Mouse (Mus musculus): Measurements from ENCODE around the gene Tmc5.

Tmc5 gene

DNA sequence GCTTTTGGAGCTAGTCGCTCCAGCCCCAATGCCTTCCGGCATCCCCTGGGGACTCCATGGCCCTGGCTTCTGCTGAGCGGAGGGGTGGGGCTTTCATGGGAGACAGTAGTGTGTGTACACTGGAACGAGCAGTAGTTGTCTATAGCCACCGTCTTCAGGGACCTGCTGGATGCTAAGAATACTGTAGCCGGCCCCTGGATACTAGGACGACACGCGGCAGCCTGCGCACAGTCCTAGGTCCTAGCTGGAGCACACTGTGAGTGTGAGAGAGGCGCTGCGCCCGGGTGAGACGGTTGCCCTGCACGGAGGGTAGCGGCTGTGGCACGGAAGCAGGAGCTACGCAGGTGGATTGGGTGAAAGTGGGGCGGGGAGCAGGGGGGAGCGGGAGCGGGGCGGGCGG lies at the start of gene Tmc5:
Gene Tmc5 (plus strand): TSS at position 97 of the 400 bp plus-strand sequence.
- POLR2A ChIA-PET = interaction anchor here in 3 of 4 experiments (0.5 to 9.2 kb wide), 20 partner anchors 13 to 418 kb away, joined by 3 to 70 read pairs (median 3); no protein-coding TSS in a partner anchor
- CTCF ChIA-PET = interaction anchor here in 3 of 4 experiments (0.6 to 2.3 kb wide), 10 partner anchors 31 to 1959 kb away, joined by 3 to 7 read pairs (median 4); no protein-coding TSS in a partner anchor

DNA sequence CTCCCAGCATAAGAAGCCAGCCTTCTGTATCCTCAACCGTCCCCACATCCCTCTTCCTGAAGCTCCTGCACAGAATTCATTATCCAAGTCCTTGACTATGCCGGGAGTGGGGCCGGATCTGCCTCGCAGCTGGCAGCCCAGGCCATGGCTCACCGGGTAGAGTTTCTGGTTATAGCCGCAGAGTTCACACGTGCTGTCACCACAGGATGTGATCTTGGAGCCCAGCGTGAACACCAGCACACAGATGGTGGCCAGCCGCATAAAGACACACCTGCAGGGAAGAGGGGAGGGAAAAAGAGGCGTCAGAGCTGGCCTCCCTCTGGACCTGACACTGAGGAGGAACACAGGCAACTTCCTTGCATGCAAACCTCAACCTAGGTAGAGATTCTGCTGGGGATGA lies 49.6 kb upstream of the Tmc5 start:
- ChIA-PET CTCF (interaction anchor here in 1 of 4 experiments (0.7 kb wide), 1 partner anchor 63 kb away, joined by 11 read pairs; no protein-coding TSS in a partner anchor), POLR2A (interaction anchor here in 3 of 4 experiments (0.6 to 1.6 kb wide), 4 partner anchors 14 to 98 kb away, joined by 3 to 5 read pairs (median 3); partner anchors contain the start of gene Coq7 (in 1 of the 3))

DNA sequence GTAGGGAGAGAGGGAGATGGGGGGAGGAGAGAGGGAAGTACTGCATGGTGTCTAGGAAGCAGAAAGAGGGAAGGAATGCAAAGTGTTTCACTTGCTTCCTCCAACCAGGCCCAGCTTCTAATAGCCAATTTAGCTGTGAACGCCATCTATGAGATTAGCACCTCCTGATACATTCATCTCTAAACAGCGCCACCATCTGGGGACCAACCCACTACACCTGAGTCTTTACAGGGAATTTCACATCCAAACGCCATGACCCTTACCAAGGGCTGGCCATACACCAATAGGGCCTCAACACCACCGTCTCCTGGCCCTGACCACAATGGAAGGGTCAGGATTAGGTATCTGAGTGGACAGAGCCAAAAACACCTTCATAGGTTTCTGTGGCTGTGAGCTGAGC lies 43.2 kb upstream of the Tmc5 start:
- ChIA-PET CTCF (interaction anchor here in 3 of 4 experiments (0.5 to 0.7 kb wide), 5 partner anchors 13 to 159 kb away, joined by 3 to 6 read pairs (median 3); partner anchors contain the start of gene Ccp110 (in 1 of the 3)), POLR2A (interaction anchor here in 1 of 4 experiments (1.2 kb wide), 1 partner anchor 20 kb away, joined by 10 read pairs; the partner anchor contains the start of gene Coq7)

DNA sequence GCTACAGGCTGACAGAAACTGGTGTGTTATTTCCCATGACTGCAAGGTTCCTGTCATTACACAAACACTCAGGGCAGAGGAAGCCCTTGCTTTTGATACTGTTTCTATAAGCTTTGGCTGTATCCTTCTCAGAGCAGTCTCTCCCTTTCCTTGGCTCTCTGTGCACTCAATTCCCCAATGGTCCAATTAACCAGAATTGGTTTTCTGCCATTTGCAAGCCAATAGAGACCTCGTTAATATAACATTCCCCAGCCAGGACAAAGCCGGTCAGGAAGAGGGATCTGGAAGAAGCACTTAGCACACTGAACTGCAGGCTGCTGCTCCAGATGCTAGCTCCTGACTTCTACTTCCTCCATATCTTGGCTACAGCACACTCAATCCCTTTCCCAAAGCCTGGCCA lies 42.8 kb upstream of the Tmc5 start:
- ChIA-PET CTCF (no interaction called here), POLR2A (interaction anchor here in 1 of 4 experiments (1.5 kb wide), 1 partner anchor 16 kb away, joined by 4 read pairs; no protein-coding TSS in a partner anchor)

DNA sequence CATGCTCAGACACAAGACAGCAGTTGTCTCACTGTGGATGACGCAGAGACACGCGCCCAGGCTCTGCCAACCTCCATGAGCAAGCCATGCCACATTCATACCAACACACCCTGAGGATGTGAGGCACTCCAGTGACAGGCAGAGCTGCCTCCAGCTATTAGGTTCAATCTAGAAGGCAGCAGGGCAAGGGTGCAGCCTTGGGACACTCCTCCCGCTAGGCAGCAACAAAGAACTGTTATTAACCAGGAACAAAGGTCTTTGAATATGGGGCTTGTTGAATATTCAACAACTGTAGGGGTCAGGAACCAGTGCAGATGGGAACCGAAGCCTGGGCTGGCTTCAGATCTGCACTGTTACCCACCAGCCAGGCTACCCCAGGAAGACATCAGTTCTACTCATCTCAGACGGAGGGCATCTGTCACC lies 28.0 kb upstream of the Tmc5 start:
- POLR2A ChIA-PET = interaction anchor here in 2 of 4 experiments (0.5 to 3.8 kb wide), 12 partner anchors 10 to 318 kb away, joined by 3 to 25 read pairs (median 4); no protein-coding TSS in a partner anchor
- CTCF ChIA-PET = interaction anchor here in 2 of 4 experiments (1.0 kb wide), 2 partner anchors 11 to 132 kb away, joined by 3 read pairs; no protein-coding TSS in a partner anchor

DNA sequence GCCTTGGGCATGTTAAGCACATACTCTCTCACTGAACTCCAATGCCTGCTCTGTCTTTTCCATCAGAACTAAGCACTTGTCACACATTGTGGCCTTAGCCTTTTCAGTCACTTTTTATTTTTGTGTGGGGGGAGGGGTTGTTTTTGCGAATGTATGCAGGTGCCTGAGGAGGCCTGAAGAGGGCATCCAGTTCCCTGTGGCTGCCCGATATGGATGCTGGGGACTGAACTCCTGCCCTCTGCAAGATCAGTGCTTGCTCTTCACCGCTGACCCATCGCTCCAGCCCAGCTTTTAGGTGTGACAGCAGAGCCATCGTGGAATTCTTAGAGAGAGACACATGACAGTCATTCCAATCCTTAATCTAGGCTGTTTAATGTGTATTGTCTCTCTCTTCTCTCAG lies 25.7 kb upstream of the Tmc5 start:
- ChIA-PET POLR2A (no interaction called here), CTCF (no interaction called here)

DNA sequence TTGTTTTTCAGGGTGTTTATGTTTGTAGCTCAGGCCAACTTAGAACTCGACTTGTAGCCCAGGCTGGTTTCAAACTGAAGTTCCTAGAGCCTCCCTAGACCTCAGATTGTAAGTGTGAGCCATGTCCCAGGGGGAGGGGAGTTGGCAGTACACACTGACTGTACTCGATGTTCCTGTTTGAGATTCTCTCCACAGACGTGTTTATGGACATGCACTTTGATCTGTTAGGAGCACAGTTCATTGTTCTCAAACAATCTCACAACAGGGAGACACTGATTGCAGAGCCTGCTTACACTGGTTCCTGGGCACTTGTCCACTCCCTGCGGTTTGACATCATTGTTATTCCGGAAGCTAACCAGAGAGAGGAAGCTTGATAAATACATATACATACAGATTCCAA lies 25.1 kb upstream of the Tmc5 start:
- ChIA-PET POLR2A (no interaction called here), CTCF (no interaction called here)

DNA sequence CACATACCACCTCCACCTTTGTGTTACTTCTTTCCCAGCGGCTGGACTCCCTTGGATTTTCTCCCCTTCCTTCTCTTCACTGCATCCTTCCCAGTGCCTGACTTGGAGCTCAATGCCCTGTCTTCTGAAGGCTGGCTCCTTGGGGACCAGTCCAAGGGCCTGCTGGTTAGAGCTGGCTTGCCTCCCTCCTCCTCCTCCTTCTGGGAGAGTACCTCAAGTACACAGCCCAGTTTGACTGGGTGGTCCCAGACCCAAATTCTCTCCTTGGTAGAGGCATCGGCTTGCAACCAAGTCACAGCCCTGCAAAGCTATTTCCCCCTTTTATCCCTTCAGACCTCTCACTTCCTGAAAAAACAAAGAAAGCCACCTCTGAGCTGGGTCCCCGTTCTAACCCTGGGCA lies 18.8 kb upstream of the Tmc5 start:
- CTCF ChIA-PET = interaction anchor here in 3 of 4 experiments (0.6 to 2.2 kb wide), 5 partner anchors 15 to 237 kb away, joined by 3 to 7 read pairs (median 3); no protein-coding TSS in a partner anchor
- POLR2A ChIA-PET = interaction anchor here (0.6 to 9.3 kb wide), 14 partner anchors 8 to 378 kb away, joined by 3 to 121 read pairs (median 4); partner anchors contain the start of genes Coq7 (in 1 of the 4), Tmc5 (in 1 of the 4) and Vps35l (in 1 of the 4)

DNA sequence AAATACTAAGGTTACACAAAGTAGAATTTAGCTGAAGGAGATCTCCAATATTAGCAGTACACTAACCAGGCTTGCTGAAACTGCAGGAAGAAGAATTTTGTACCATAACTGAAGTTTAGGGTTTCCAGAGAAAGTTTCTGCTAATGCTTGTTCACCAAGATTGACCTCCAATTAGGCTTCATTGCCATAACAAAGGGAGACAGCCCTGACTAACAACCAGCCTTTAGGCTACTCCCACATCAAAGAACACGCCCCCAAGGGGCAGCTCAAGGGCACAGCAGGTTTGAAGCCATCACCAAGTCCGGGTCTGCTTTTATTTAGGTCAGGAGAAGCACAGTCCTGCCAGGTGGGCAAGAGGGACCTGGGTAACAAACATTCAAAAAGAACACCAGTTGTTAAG lies 17.2 kb upstream of the Tmc5 start:
- ChIA-PET POLR2A (interaction anchor here (0.6 to 9.3 kb wide), 17 partner anchors 10 to 1325 kb away, joined by 3 to 121 read pairs (median 4); partner anchors contain the start of genes Coq7 (in 1 of the 4), Smg1 (in 1 of the 4) and Tmc5 (in 1 of the 4)), CTCF (interaction anchor here in 3 of 4 experiments (0.6 to 2.2 kb wide), 10 partner anchors 11 to 444 kb away, joined by 3 to 7 read pairs (median 3); no protein-coding TSS in a partner anchor)

DNA sequence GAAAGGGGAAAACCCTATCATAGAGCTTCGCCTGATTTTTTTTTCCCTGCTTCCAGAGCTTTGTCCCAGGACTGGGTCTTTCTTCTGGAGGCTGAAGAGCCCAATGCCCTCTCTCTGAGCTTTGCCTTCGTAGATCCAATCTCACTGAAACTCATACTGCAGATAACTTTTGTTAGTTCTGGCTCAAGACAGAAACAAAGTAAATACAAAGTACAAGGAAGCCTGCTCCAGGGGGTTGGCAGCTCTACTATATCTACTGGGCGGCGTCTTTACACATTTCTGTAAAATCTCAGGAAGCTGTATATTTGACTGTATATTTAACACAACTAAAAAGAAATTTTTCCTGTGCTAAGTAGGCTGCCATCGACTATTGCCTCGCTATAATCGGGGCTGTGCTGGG lies 13.3 kb upstream of the Tmc5 start:
- CTCF ChIA-PET = interaction anchor here (0.6 to 2.3 kb wide), 5 partner anchors 10 to 61 kb away, joined by 3 to 19 read pairs (median 6); no protein-coding TSS in a partner anchor
- POLR2A ChIA-PET = interaction anchor here in 3 of 4 experiments (0.7 to 9.3 kb wide), 12 partner anchors 8 to 192 kb away, joined by 3 to 121 read pairs (median 4); no protein-coding TSS in a partner anchor

DNA sequence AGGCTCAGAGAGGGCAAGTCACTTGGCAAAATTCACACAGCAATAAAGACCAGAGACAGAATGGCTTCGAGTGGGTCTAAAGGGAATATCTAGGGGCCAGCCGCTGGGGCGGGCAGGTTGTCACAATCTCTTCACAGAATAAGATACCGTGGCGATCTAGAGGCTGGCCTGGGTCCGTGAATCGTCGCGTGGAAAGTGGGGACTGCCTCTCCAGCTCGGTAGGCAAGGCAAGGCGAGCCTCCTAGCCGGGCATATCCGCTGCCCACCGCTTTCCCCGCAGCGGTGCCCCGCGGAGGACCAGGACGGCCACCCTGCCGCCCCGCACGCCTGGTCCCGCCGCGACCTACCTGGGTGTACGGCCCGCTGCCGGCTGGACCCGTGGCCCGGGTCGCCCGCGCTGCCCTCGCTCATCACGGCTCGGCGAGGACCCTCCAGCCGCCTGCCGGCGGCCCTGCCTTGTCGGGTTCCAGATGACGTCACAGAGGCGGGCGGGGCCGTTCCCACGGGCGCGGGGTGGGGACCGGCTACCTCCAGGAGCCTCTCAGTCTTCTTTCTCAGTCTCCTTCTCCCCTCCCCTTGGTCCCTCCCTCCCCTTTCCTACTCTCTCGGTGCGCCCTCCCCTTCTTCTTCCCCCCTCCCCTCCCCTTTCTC lies 12.7 kb upstream of the Tmc5 start, which contains the start of gene Tmc7:
Gene Tmc7 (minus strand): TSS at position 480 of the 651 bp plus-strand sequence.
- ChIA-PET CTCF (interaction anchor here in 3 of 4 experiments (0.6 to 2.3 kb wide), 7 partner anchors 9 to 279 kb away, joined by 4 to 19 read pairs (median 7); no protein-coding TSS in a partner anchor), POLR2A (interaction anchor here in 3 of 4 experiments (0.6 to 9.3 kb wide), 16 partner anchors 9 to 1314 kb away, joined by 3 to 121 read pairs (median 4); partner anchors contain the start of gene Coq7 (in 1 of the 3))

DNA sequence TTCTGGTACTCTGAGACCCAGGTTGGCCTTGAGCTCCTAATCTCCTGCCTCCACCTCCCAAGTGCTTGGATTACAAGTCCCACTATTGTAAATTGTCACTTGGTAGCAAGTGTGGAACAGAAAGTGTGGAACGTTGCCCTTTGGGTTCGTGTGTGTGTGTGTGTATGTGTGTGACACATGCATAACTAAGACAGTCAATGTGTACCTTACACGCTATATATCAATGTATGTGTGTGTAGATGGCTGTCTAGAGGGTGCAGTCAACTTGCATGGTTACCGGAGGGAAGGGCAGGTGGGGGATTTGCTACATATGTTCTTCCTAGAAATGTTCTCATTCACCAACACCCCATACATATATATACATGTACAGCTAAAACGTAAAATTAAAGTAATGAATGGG lies 12.2 kb upstream of the Tmc5 start:
- ChIA-PET POLR2A (interaction anchor here in 3 of 4 experiments (0.6 to 9.3 kb wide), 11 partner anchors 8 to 1313 kb away, joined by 3 to 121 read pairs (median 4); partner anchors contain the start of gene Coq7 (in 1 of the 3)), CTCF (interaction anchor here in 2 of 4 experiments (0.6 to 2.3 kb wide), 5 partner anchors 9 to 163 kb away, joined by 4 to 19 read pairs (median 7); no protein-coding TSS in a partner anchor)

DNA sequence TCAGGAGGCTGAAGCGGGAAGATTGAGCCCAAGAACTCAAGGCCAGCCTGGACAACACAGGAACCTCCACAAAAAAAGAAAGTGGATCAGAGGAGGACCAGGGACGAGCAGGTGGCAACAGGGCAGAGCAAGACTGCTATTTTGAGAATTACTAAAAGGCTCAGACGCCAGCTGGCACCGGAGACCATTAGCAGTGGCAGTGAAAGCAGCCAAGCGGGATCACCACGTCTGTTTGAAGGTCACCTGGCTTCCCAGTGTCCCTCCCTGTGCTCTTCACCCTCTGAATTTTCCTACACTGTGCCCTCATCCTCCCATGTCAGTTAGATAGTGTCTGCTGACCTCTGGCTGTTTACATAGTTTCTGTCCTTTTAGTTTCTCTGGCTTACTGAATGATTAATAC lies 11.2 kb upstream of the Tmc5 start:
- ChIA-PET CTCF (interaction anchor here in 1 of 4 experiments (1.0 kb wide), 1 partner anchor 9 kb away, joined by 3 read pairs; no protein-coding TSS in a partner anchor), POLR2A (interaction anchor here in 1 of 4 experiments (1.3 kb wide), 1 partner anchor 8 kb away, joined by 3 read pairs; no protein-coding TSS in a partner anchor)

DNA sequence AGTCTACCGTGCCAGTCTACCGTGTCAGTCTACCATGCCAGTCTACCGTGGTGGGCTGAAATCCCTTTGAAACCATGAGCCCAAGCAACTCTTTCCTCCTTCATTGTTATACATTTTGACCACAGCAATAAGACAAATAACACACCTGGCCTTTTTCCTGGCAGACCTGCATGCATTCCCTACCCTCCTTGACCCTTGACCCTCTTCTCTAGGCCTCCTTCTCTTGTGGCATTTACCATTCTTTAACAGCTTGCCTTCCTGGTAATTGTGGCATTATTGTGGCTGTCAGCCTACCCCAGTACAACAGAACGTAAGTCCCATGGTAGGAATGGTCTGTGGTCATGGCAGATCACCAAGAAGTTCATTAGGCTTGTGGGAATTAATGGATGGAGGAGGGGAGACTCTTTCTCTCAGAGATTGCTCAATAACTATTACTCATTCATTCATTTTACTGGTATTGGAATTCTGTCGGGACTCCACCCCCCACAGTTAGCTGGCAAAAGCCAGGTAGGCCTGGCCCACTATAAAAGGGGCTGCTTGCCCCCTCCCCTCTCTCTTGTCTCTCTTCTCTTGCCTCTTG lies 6.3 kb upstream of the Tmc5 start:
- POLR2A ChIA-PET = interaction anchor here in 1 of 4 experiments (1.4 kb wide), 1 partner anchor 12 kb away, joined by 4 read pairs; no protein-coding TSS in a partner anchor

DNA sequence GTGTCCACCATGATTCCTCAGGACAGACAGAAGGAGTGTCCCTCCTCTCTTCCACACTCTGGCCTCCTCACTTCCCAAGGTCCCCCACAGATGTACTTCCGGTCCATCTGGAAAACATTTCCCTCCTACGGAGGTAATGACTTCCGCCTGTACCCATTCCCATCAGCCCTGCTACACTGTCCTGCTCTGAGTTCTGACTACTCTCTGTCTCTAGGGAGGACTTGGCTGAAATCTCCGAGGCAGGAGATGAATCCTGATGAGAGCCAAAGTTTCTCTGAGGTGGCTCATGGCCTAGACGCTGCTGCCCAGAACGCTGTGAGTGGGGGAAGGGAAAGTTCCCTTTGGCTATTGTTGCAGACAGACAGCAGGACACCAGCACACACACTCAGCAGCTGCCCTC lies 5.0 kb upstream of the Tmc5 start:
- CTCF ChIA-PET = no interaction called here
- POLR2A ChIA-PET = interaction anchor here in 2 of 4 experiments (0.6 to 9.2 kb wide), 9 partner anchors 9 to 385 kb away, joined by 4 to 121 read pairs (median 12); partner anchors contain the start of genes Tmc7 (in 1 of the 2) and Vps35l (in 1 of the 2)

More for the DNA sequence above, 6.3 kb upstream of the Tmc5 start:
- CTCF ChIA-PET = no interaction called here

DNA sequence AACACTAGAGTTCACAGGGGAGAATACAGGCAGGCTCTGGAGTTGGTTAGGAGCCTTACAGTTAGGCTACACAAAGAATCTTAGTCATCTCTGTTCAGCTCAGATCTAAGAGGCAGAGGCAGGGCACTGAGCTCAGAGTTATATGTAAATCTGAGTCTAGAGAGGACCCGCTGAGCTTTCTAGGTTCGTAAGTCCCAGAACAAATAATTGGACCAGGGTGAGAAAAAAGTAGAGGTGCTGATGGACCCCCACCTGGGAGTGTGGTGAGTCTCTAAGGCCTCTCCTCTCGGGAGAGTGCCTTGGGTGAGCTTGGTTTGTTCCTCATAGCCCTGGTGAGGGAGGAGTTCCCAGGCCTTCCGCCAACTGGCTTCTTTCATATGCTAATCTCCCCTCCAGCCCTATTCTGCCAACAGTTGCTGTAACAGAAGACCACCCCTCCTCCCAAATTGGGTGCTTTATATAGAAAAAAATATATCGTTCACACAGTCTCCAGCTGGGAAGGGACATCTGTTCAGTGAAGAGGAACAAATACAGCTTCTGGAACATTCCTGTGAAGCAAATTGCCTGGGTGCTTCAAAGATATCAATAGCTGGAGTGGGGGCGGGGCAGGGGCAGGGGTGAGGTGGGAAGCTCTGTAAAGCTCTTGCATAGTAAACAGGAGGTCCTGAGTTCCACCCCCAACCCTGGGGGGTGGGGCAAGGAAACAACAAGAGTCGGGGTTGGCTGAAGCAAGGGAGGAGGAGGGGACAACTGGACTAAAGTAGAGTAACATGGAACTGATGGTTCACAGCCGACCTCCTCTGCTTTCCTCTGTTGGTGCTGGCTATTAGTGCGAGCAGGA lies 3.3 kb upstream of the Tmc5 start:
- ChIA-PET CTCF (interaction anchor here (0.5 to 2.8 kb wide), 21 partner anchors 9 to 749 kb away, joined by 3 to 21 read pairs (median 3); partner anchors contain the start of genes Tmc7 (in 2 of the 4) and Gde1 (in 1 of the 4)), POLR2A (interaction anchor here (0.6 to 9.2 kb wide), 72 partner anchors 9 to 1214 kb away, joined by 3 to 121 read pairs (median 4); partner anchors contain the start of genes Coq7 (in 3 of the 4), Tmc7 (in 3 of the 4), Gde1 (in 2 of the 4) and Smg1 (in 2 of the 4))

DNA sequence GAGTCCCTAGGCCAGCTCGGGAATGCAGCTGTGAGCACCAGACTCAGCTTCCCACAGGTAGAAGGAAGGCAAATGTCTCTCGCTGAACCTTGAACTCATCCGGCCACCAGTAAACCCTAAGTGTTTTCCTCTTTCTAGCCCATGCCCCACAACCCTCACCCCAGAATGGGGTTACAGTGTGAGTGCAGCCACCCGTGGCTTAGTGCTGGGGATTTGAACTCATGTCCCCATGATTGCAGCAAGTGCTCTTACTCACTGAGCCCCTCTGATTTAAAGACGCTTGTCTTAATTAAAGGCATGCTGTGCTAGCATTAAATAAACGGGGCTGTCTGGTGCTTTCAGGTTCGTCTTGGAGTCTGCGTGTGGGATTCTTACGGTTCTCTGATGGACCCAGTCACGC lies 2.5 kb upstream of the Tmc5 start:
- ChIA-PET CTCF (interaction anchor here in 3 of 4 experiments (0.6 to 2.8 kb wide), 31 partner anchors 8 to 520 kb away, joined by 3 to 21 read pairs (median 4); partner anchors contain the start of genes Tmc7 (in 2 of the 3) and Vps35l (in 1 of the 3)), POLR2A (interaction anchor here (0.7 to 9.2 kb wide), 51 partner anchors 9 to 468 kb away, joined by 3 to 121 read pairs (median 5); partner anchors contain the start of genes Coq7 (in 3 of the 4), Gde1 (in 2 of the 4), Smg1 (in 2 of the 4) and Tmc7 (in 2 of the 4))
